Mouse (Mus musculus): ENCODE results near the gene Sptbn1. TPM values are rescaled to one million over a fixed set of nuclear protein-coding genes. Genes with fewer than 3 reads are reported as not detected.

Sptbn1 gene
- polyA plus RNA-seq, 1 experiment from 2014 or later: 59.4 TPM

DNA sequence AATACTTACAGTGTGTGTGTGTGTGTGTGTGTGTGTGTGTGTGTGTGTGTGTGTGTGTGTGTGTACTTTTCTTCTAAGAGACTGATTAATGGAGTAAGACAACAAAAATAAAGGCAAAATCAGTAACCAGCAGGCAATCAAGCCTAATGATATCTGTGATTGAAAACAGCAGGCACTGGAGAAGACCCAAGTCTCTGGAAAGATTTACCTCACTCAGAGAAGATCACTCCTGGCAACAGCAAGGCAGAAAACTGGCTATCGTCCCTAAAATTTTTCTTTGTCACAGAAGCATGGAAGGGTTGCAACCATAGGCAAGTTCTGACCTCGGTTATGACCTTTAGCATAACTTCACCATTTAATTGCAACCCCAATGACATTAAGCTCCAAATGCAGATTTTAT is 112.1 kb downstream of the Sptbn1 start:
- no peaks in the 10 kb centered on the region for H3K27me3 ChIP-seq (ENCODE audit: poor library complexity, severe bottlenecking)
- no peak overlapping the region for H3K4me3 ChIP-seq
- H3K4me1 ChIP-seq: peaks cover 11% of the 10 kb centered on the region
- WGBS: 91% methylated on average over 2 of the region's 2 CpGs
- H3K27ac ChIP-seq: no peak overlapping the region
- H3K36me3 ChIP-seq (replicated peaks): peaks cover 48% of the 10 kb centered on the region
- no peaks in the 10 kb centered on the region for H3K9me3 ChIP-seq
- DNase-seq (ENCODE audit: extremely low spot score, low spot score): no peak

- Histone ChIP-seq H3K4me3 (no peak overlapping the region), H3K36me3 (replicated peaks) (peaks cover 57% of the 10 kb centered on the region), H3K27me3 (ENCODE audit: poor library complexity, severe bottlenecking) (no peaks in the 10 kb centered on the region), H3K4me1 (peaks cover 7% of the 10 kb centered on the region), H3K9me3 (no peaks in the 10 kb centered on the region), H3K27ac (no peak overlapping the region)
- WGBS: 91% methylated on average over 2 of the region's 2 CpGs
- no peak for DNase-seq (ENCODE audit: extremely low spot score, low spot score)
Observed at GRCm38 (mm10) chr11:30154980-30155379, 113.0 kb downstream of the Sptbn1 start.

- no peaks in the 10 kb centered on the region; the same call in 1 of the 2 replicates for H3K4me1 ChIP-seq
- DNase-seq (ENCODE audit: extremely low spot score, low spot score): no peak
- WGBS: 85% methylated on average over 5 of the region's 5 CpGs
- H3K27me3 ChIP-seq (ENCODE audit: poor library complexity, severe bottlenecking): no peaks in the 10 kb centered on the region
- no peaks in the 10 kb centered on the region for H3K9me3 ChIP-seq
- no peak overlapping the region for H3K4me3 ChIP-seq
- peaks cover 83% of the 10 kb centered on the region for H3K36me3 ChIP-seq (replicated peaks)
- H3K27ac ChIP-seq: no peak overlapping the region
Observed at GRCm38 (mm10) chr11:30148888-30149287, 119.1 kb downstream of the Sptbn1 start.

- no peak for DNase-seq (ENCODE audit: extremely low spot score, low spot score)
- peaks cover 81% of the 10 kb centered on the region for H3K36me3 ChIP-seq (replicated peaks)
Observed at GRCm38 (mm10) chr11:30148378-30148777, 119.6 kb downstream of the Sptbn1 start.

GRCm38 (mm10) chr11:30147882-30148281 is 120.1 kb downstream of the Sptbn1 start:
- 97% methylated on average over 1 of the region's 1 CpGs for WGBS
- DNase-seq (ENCODE audit: extremely low spot score, low spot score): no peak
- no peaks in the 10 kb centered on the region for H3K4me1 ChIP-seq
- no peaks in the 10 kb centered on the region for H3K9me3 ChIP-seq
- H3K27ac ChIP-seq: no peak overlapping the region
- H3K4me3 ChIP-seq: no peak overlapping the region
- H3K27me3 ChIP-seq (ENCODE audit: poor library complexity, severe bottlenecking): no peaks in the 10 kb centered on the region
- peaks cover 80% of the 10 kb centered on the region for H3K36me3 ChIP-seq (replicated peaks)

More at GRCm38 (mm10) chr11:30148378-30148777, 119.6 kb downstream of the Sptbn1 start:
- no peaks in the 10 kb centered on the region for H3K27me3 ChIP-seq (ENCODE audit: poor library complexity, severe bottlenecking)
- no peak overlapping the region for H3K4me3 ChIP-seq
- no peaks in the 10 kb centered on the region for H3K9me3 ChIP-seq
- H3K27ac ChIP-seq: no peak overlapping the region
- H3K4me1 ChIP-seq: no peaks in the 10 kb centered on the region; the same call in 1 of the 2 replicates

DNA sequence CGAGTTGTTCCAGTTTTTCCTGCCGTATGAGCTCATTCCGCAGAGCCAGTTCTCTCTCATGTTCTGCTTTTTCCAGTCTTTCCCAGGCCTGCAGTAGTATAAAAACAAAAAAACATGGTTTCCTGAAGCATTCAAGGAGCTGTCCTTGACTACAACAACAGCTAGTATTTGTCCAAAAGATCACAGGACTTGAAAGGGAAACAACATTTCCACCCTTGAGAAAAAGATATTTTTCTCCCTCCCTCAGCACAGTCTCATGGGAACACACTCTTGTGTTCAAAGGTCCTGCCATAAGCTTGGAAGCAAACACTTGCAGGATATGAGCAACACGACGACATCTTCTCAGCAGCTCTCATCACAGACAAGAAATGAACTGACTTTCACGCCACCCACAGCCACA is 124.9 kb downstream of the Sptbn1 start:
- H3K36me3 ChIP-seq (replicated peaks): peaks cover 89% of the 10 kb centered on the region
- H3K9me3 ChIP-seq: no peaks in the 10 kb centered on the region
- no peaks in the 10 kb centered on the region for H3K27me3 ChIP-seq (ENCODE audit: poor library complexity, severe bottlenecking)
- H3K4me3 ChIP-seq: no peak overlapping the region
- no peak overlapping the region for H3K27ac ChIP-seq
- H3K4me1 ChIP-seq: no peaks in the 10 kb centered on the region
- DNase-seq (ENCODE audit: extremely low spot score, low spot score): no peak
- 94% methylated on average over 6 of the region's 6 CpGs for WGBS

DNA sequence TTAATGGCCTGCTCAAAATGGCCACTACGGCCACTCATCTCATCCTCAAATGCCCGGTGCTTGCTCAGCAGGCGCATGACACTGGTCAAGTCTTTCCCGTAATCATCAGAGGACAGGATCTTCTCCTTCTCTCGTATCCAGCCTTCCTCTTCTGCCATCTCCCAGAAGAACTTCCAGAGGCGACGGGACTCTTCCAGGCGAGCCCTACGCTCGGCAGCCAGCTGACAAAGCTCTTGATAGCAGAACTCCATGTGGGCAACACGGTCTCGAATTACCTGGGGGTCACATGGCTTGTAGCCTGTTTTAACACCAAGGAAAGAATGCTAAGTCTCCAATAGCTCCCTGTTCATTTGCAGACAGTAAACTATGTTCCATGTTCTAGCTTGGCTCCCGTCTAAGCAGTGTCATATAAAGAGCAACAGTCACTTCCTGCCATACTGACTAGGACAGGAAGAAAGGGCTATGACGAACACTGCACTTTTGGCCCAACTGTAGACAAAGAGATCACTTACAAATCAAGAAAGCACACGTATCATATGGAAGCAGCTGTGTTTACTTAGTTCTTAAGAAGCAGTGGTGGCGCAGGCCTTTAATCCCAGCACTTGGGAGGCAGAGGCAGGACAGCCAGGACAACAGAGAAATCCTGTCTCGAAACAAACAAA is 128.7 kb downstream of the Sptbn1 start:
- WGBS: 92% methylated on average over 17 of the region's 17 CpGs
- H3K27ac ChIP-seq: no peak overlapping the region
- DNase-seq (ENCODE audit: extremely low spot score, low spot score): no peak
- H3K4me1 ChIP-seq: no peaks in the 10 kb centered on the region
- H3K9me3 ChIP-seq: no peaks in the 10 kb centered on the region
- no peaks in the 10 kb centered on the region for H3K27me3 ChIP-seq (ENCODE audit: poor library complexity, severe bottlenecking)
- peaks cover 93% of the 10 kb centered on the region for H3K36me3 ChIP-seq (replicated peaks)
- no peak overlapping the region for H3K4me3 ChIP-seq

DNA sequence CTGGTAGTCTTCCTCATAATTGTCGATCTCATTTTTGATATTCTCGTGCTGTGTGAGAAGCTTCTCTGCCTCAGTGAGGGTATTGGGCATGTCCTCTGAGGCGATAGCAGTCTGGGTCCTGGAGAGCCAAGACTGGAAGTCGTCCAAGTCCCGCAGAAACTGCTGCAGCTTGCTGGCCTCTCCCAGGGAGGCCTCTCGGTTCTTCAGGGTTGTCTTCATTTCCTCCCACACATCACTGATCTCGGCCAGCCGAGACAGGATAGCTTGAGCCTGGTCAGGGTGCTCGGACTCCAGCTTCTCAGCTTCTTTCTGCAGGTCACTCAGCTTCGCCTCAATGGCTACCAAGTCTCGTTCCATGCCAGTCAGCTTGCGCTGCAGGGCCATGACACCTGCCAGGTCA is 130.9 kb downstream of the Sptbn1 start:
- Histone ChIP-seq H3K27me3 (ENCODE audit: poor library complexity, severe bottlenecking) (no peaks in the 10 kb centered on the region), H3K36me3 (replicated peaks) (peaks cover 96% of the 10 kb centered on the region), H3K4me3 (no peak overlapping the region), H3K9me3 (no peaks in the 10 kb centered on the region), H3K4me1 (no peaks in the 10 kb centered on the region), H3K27ac (no peak overlapping the region)
- DNase-seq (ENCODE audit: extremely low spot score, low spot score): no peak
- WGBS: 94% methylated on average over 12 of the region's 12 CpGs

- H3K4me1 ChIP-seq: no peaks in the 10 kb centered on the region
- no peaks in the 10 kb centered on the region for H3K9me3 ChIP-seq
- no peaks in the 10 kb centered on the region for H3K27me3 ChIP-seq (ENCODE audit: poor library complexity, severe bottlenecking)
- no peak for DNase-seq (ENCODE audit: extremely low spot score, low spot score)
- H3K36me3 ChIP-seq (replicated peaks): peaks cover 93% of the 10 kb centered on the region
- H3K27ac ChIP-seq: no peak overlapping the region
- no peak overlapping the region for H3K4me3 ChIP-seq
- WGBS: 91% methylated on average over 1 of the region's 1 CpGs
Observed at GRCm38 (mm10) chr11:30134058-30134457, 133.9 kb downstream of the Sptbn1 start.

DNA sequence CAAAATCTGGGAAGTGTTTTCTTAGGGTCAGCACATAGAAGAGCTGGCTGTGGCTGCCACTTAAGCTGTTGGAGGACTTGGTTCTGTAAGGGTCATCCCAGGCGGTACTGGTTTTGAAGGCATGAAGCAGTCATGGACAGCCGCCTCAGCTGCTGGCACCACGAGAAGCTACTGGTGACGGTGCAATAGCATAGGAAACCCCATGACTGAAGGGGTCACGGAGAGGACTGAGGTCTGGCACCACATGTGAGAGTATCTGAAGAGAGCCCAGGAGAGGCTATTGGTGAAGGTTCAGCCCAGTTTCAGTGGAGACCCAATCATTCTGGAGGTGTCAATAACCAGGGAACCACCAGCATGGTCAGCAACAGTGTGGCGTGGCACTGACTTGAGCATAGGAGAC is 135.4 kb downstream of the Sptbn1 start:
- H3K36me3 ChIP-seq (replicated peaks): peaks cover 92% of the 10 kb centered on the region
- no peaks in the 10 kb centered on the region for H3K9me3 ChIP-seq
- no peak for DNase-seq (ENCODE audit: extremely low spot score, low spot score)
- 95% methylated on average over 6 of the region's 6 CpGs for WGBS
- H3K27me3 ChIP-seq (ENCODE audit: poor library complexity, severe bottlenecking): no peaks in the 10 kb centered on the region
- no peaks in the 10 kb centered on the region for H3K4me1 ChIP-seq
- H3K4me3 ChIP-seq: no peak overlapping the region
- no peak overlapping the region for H3K27ac ChIP-seq

DNA sequence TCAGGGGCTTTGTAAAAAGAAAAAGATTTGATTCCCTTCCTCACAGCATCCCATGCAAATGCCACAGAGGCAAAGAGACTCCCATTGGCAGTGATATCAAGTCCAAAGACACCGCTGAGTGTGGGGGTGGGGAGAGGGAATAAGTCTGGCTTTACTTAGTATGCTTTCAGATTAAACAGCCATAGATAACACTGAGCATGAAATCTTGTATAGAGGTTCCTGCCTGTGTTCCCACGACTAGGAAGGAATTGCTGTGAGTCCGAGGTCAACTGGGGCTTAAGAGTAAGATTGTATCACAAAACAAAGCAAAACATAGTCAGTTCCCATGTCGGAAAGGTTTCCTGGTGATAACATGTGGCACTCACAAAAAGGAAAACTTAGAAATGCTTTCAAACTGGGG is 136.3 kb downstream of the Sptbn1 start:
- WGBS: 88% methylated on average over 4 of the region's 4 CpGs

DNA sequence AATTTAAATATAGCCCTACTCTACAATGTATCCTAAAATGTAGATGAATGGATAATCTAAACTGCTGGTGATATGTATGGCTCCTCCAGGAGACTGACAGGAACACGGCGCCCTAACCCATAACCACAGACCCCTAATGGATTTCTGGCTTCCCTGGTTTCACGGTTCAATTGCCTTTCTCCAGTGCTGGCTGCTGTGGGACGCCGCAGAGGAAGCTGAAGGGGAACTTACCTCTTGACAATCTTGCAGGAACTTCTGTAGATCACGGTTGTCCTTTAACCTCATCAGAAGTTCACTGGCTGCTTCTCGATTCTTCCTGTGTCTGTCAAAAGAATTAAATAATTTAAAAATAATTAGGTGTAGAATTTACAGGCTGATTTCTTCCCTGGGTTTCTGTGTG is 138.6 kb downstream of the Sptbn1 start:
- peaks cover 88% of the 10 kb centered on the region for H3K36me3 ChIP-seq (replicated peaks)
- H3K4me1 ChIP-seq: no peaks in the 10 kb centered on the region
- H3K9me3 ChIP-seq: no peaks in the 10 kb centered on the region
- no peak for DNase-seq (ENCODE audit: extremely low spot score, low spot score)
- no peaks in the 10 kb centered on the region for H3K27me3 ChIP-seq (ENCODE audit: poor library complexity, severe bottlenecking)
- H3K27ac ChIP-seq: no peak overlapping the region
- no peak overlapping the region for H3K4me3 ChIP-seq
- WGBS: 91% methylated on average over 7 of the region's 7 CpGs

More for the DNA sequence above, 136.3 kb downstream of the Sptbn1 start:
- Histone ChIP-seq H3K4me1 (no peaks in the 10 kb centered on the region), H3K9me3 (no peaks in the 10 kb centered on the region), H3K4me3 (no peak overlapping the region), H3K36me3 (replicated peaks) (peaks cover 91% of the 10 kb centered on the region), H3K27me3 (ENCODE audit: poor library complexity, severe bottlenecking) (no peaks in the 10 kb centered on the region), H3K27ac (no peak overlapping the region)
- no peak for DNase-seq (ENCODE audit: extremely low spot score, low spot score)

- Histone ChIP-seq H3K36me3 (replicated peaks) (peaks cover 89% of the 10 kb centered on the region), H3K4me1 (no peaks in the 10 kb centered on the region), H3K4me3 (no peak overlapping the region), H3K9me3 (no peaks in the 10 kb centered on the region), H3K27ac (no peak overlapping the region), H3K27me3 (ENCODE audit: poor library complexity, severe bottlenecking) (no peaks in the 10 kb centered on the region)
- 86% methylated on average over 1 of the region's 1 CpGs for WGBS
- no peak for DNase-seq (ENCODE audit: extremely low spot score, low spot score)
Observed at GRCm38 (mm10) chr11:30126840-30127239, 141.1 kb downstream of the Sptbn1 start.

GRCm38 (mm10) chr11:30118038-30118437 is 149.9 kb downstream of the Sptbn1 start:
- Histone ChIP-seq H3K4me3 (no peak overlapping the region), H3K4me1 (no peaks in the 10 kb centered on the region), H3K36me3 (replicated peaks) (peaks cover 98% of the 10 kb centered on the region), H3K27me3 (ENCODE audit: poor library complexity, severe bottlenecking) (no peaks in the 10 kb centered on the region), H3K27ac (no peak overlapping the region), H3K9me3 (no peaks in the 10 kb centered on the region)
- WGBS: 95% methylated on average over 4 of the region's 4 CpGs
- no peak for DNase-seq (ENCODE audit: extremely low spot score, low spot score)
